Mouse (Mus musculus): ENCODE results near the gene Smarcd1.
"Not testable (repeated sequence)": the region's sequence is repeated elsewhere in the genome, so short reads cannot be mapped to it uniquely, and the experiment has no call there.

Gene Smarcd1

DNA sequence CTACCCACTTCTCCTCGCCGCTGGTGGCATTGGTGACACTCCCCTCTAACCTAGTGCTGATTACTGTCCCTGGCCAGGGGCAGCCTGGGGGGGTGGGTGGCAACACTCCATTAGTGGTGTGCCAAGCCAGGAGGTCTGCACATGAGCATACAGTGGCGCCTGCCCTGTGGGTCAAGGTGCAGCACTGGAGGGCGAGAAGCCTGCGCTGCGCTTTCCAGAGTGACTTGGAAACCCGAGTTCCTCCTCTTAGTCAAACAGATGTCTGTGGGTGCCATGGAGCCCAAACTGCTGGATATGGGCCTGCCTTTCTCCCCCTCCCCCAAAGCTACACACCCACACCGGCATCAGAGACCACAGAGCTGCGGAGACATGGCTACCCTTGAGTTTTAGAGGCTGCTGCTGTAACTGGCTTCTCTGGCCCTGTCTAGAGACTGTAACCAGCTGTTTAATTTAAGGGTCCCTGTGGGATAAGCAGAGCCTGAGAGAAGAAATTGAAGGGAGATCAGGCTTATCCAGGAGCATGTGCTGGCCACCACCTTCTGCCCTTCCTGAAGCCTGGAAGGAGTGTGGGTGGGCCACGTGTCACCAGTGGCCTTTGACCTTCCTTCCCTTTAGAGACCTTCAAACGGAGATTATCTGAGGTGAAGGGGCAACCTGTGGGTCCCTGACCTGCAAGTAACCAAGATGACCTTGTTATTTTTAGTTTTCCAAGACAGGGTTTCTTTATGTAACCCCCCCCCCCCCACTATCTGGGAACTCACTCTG is 14.2 kb downstream of the Smarcd1 start:
- no peak for DNase-seq

DNA sequence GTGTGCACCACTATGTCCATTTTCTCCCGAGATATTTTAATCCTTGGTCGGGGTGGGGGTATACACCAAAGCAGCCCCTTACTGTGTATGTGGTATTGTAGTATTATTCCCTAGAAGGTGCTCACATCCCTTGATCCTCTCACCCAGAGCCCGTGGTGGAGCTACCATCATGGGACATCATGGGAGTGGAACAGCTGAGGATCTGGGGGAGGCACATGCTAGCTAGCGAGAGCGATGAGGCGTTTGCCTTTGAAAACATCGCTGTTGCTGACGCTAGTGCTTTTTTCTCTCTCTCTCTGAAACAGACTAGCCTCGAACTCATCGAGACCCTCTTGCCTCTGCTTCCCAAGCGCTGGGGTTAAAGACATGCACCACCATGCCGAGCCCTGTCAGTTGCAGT is 14.9 kb downstream of the Smarcd1 start:
- no peak for DNase-seq

GRCm38 (mm10) chr15:99717386-99718334 is 15.7 kb downstream of the Smarcd1 start, which contains the start of gene Gpd1:
TSS of gene Gpd1 (plus strand) at chr15:99717515.
- DNase-seq = peak; percentile 82

- no peak for DNase-seq
These were observed 16.6 kb downstream of the Smarcd1 start for GRCm38 (mm10) chr15:99718461-99719021.

DNA sequence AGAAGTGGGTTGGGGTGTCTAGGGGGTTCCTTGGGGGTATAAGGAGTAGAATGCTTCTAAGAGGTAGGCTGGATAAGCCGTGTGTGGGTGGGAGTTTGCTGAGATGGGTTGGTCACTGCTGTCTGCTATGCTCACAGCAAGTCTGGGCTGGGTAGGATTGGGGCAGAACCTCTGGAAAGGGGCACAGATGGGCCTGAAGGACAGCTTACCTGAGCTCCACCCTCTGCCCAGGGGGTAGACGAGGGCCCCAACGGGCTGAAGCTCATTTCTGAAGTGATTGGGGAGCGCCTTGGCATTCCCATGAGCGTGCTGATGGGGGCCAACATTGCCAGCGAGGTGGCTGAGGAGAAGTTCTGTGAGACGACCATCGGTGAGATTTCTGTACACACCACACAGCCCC is 17.9 kb downstream of the Smarcd1 start:
- DNase-seq = no peak

- no peak for DNase-seq
These were observed 20.2 kb downstream of the Smarcd1 start for GRCm38 (mm10) chr15:99721921-99722743.

DNA sequence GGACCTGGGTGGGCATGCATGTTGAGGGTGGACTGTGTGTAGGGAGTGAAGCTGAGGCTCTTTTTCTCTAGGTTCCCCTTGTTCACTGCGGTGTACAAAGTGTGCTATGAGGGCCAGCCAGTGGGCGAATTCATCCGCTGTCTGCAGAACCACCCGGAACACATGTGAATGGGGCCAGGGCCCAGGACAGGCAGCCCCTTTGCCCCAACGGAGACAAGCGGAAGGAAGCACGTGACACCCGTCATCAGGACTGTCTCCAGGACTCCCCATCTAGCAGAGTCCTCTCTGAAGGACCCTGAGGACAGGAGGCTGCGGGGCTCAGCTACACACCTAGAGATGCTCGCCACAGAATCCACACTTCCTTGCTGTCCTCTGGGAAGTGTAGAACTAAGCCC is 21.2 kb downstream of the Smarcd1 start:
- DNase-seq = no peak

DNA sequence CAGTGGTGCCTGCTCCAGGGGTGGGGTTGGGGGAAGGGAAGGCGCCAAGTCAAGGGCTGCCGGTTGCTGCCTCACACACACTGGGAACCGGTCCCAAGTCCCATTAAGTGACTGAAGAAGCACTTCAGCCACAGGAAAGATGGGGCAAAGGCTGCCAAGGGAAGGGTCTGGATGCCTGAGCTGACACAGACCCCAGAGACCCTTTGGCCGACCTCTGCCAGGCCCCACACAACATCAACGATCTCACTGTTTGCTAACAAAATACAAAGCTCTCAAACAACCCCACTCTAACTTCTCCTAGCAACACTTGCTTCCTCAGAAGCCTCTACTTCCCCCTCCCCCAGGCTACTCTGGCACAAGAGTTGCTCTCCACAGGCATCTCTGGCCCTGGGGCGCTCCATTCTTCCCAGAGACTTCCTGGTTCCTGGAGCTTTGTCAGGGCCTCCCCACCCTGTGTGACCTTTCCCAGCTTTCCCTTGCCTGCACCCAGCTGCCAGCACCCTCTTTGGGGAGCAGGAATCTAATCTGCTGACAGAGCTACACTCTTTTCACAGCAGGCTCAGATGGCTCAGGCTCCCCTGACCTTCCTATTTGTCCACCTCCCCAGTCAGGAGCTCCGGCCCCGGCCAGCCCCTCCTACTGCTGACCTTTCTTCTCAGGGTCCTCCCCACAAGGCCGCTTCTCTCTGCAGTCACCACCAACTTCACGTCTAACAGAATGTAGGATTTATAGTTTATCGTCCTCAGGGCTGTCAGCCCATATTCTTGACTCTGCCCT is 21.8 kb downstream of the Smarcd1 start:
- peak; percentile 67 for DNase-seq

DNA sequence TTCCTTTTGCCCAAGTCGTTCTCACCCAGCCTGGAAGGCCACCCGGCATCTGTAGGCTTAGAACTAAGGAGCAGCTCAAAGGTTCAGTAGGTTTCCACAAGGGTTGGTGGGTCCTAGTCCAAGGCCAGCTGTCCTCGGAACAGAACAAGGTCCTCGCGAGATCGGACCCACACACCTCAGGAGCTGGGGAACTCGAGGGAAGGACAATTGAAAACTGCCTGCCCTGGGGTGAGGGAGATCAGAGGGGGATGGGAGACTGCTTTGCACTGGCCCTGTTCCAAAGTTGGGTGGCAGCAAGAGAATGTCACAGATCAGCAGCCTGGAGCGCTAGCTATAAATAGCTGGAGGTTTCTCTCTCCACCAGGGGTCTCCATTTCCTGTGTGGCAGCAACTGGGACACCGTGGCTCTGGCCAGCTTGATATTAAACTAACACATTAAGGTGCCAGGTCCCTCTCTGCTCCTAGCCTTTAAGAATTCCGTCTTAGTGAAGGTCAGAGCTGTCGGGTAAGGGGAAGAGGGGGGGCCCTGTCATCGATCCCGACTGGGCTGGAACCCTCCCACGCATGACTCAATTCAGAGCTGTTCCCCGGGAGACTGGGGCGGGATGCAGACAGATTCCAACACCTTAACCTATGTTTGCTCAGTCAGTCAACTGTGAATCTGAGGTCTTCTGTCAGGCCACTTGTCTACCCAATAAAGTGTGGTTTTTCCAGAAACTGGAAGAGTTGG is 22.5 kb downstream of the Smarcd1 start:
- DNase-seq = peak; percentile 70

GRCm38 (mm10) chr15:99725341-99726155 is 23.6 kb downstream of the Smarcd1 start, which contains the start of gene Cox14:
TSS of gene Cox14 (plus strand) at chr15:99725618.
- DNase-seq = peak; percentile 95

GRCm38 (mm10) chr15:99726549-99726948 is 24.6 kb downstream of the Smarcd1 start:
- no peak for DNase-seq

- not testable (repeated sequence) for DNase-seq
These were observed 25.1 kb downstream of the Smarcd1 start for GRCm38 (mm10) chr15:99727039-99727438.

- DNase-seq = no peak
These were observed 25.6 kb downstream of the Smarcd1 start for GRCm38 (mm10) chr15:99727525-99727924.

GRCm38 (mm10) chr15:99728211-99728610 is 26.3 kb downstream of the Smarcd1 start:
- DNase-seq = no peak

GRCm38 (mm10) chr15:99729056-99729783 is 27.3 kb downstream of the Smarcd1 start:
- no peak for DNase-seq

- DNase-seq = no peak
These were observed 29.2 kb downstream of the Smarcd1 start for GRCm38 (mm10) chr15:99731167-99731566.

GRCm38 (mm10) chr15:99731678-99732077 is 29.7 kb downstream of the Smarcd1 start:
- DNase-seq = no peak

GRCm38 (mm10) chr15:99733186-99733585 is 31.3 kb downstream of the Smarcd1 start:
- DNase-seq = no peak

DNA sequence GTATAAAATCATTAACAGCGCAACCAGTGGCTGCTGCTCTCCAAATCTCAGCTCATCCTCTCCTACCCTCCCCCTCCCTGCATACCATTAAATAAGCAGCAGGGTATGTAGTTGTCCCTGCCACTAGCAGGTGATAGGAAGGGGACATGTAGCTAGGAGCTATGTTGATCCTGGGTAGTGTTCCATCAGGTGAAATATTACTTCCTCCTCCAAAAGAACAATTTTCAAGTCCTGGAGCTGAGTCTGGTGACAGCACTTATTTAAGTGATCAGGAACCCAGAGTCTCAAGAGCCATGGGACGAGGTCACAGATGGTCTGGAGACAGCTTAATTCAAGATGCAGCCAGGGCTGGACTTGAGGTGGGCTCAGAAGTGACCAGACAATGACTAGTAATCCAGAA is 33.7 kb downstream of the Smarcd1 start:
- peak; percentile 100 for DNase-seq
